Mouse (Mus musculus) cerebellum, adult 11 months (tissue): ENCODE measurements around the gene Eno3.

ENCODE experiments used
- DNase-seq: peaks from one replicate; pipeline ENCODE4 v3.0.0; 2022

Gene Eno3

GRCm38 (mm10) chr11:70656964-70657363, at the start of gene Eno3:
Gene Eno3 (plus strand): TSS chr11:70657202.
- peak; percentile 39 for DNase-seq

- DNase-seq: no peak
These were observed 49.4 kb upstream of the Eno3 start for GRCm38 (mm10) chr11:70607611-70608010.

- DNase-seq: no peak
These were observed 48.5 kb upstream of the Eno3 start for GRCm38 (mm10) chr11:70608381-70609066.

GRCm38 (mm10) chr11:70610752-70611151, 46.2 kb upstream of the Eno3 start:
- no peak for DNase-seq

GRCm38 (mm10) chr11:70612505-70612904, 44.5 kb upstream of the Eno3 start:
- no peak for DNase-seq

- no peak for DNase-seq
These were observed 41.9 kb upstream of the Eno3 start for GRCm38 (mm10) chr11:70615074-70615473.

- DNase-seq: no peak
These were observed 41.4 kb upstream of the Eno3 start, which contains the start of gene 4930544D05Rik for GRCm38 (mm10) chr11:70615516-70616093. Gene 4930544D05Rik (plus strand): TSS chr11:70615848.

GRCm38 (mm10) chr11:70619101-70619500, 37.9 kb upstream of the Eno3 start, which contains the start of gene Chrne:
Gene Chrne (minus strand): TSS chr11:70619216.
- DNase-seq: no peak

GRCm38 (mm10) chr11:70621972-70622814, 34.8 kb upstream of the Eno3 start:
- DNase-seq: no peak

- DNase-seq: no peak
These were observed 33.8 kb upstream of the Eno3 start for GRCm38 (mm10) chr11:70623053-70623742.

GRCm38 (mm10) chr11:70625473-70625872, 31.5 kb upstream of the Eno3 start:
- no peak for DNase-seq

- DNase-seq: no peak
These were observed 30.1 kb upstream of the Eno3 start for GRCm38 (mm10) chr11:70626877-70627276.

- no peak for DNase-seq
These were observed 28.6 kb upstream of the Eno3 start for GRCm38 (mm10) chr11:70628431-70628830.

GRCm38 (mm10) chr11:70629557-70629956, 27.4 kb upstream of the Eno3 start:
- DNase-seq: no peak

- no peak for DNase-seq
These were observed 26.9 kb upstream of the Eno3 start for GRCm38 (mm10) chr11:70630129-70630528.

GRCm38 (mm10) chr11:70635601-70636000, 21.4 kb upstream of the Eno3 start:
- DNase-seq: no peak

- DNase-seq: no peak
These were observed 19.2 kb upstream of the Eno3 start for GRCm38 (mm10) chr11:70637764-70638163.

- DNase-seq: no peak
These were observed 18.7 kb upstream of the Eno3 start for GRCm38 (mm10) chr11:70638293-70638692.

- no peak for DNase-seq
These were observed 18.2 kb upstream of the Eno3 start, which contains the start of gene Gp1ba for GRCm38 (mm10) chr11:70638714-70639278. Gene Gp1ba (plus strand): TSS chr11:70639122.

- no peak for DNase-seq
These were observed 17.0 kb upstream of the Eno3 start for GRCm38 (mm10) chr11:70639976-70640375.

- DNase-seq: no peak
These were observed 15.8 kb upstream of the Eno3 start for GRCm38 (mm10) chr11:70641241-70641640.

- DNase-seq: no peak
These were observed 14.0 kb upstream of the Eno3 start for GRCm38 (mm10) chr11:70643051-70643450.
